Mouse (Mus musculus) bone marrow macrophage, adult 2 months (primary cell): ENCODE measurements at regions not wholly inside any gene's neighbourhood (a gene's known extent, or its start where the extent isn't known, plus 50 kb on each side); places are given as distances from the start of the nearest gene placed in this dataset.

Source experiments
- CTCF ChIP-seq: IDR thresholded peaks from 2 replicates; pipeline ENCODE4 v1.5.1; 2012; ENCODE audit warnings: low read depth, mild to moderate bottlenecking, low read length, moderate library complexity
- POLR2A ChIP-seq: IDR thresholded peaks from 2 replicates; pipeline ENCODE4 v1.6.1; 2012; ENCODE audit warnings: mild to moderate bottlenecking, low read depth, low read length, borderline replicate concordance

DNA sequence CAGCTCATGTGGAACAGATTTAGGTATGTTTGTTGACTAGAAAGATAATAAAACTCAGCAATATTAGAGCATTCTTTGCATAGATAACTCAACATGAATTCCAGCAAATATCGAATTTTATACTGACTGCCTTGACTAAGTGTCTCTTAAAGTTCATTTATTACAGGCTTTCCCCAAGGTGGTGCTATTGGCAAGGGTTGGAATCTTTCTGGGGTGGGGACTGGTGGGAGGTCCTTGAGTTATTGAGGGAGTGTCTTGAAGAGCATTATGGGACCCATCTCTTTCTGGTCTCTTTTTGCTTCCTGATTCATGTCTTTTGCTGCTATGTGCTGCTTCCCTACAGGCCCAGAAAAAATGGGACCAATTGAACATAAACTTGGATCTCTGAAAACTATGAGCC lies 488.0 kb downstream of the Tmem38b start:
- no peak for TF ChIP-seq POLR2A
- no peak for TF ChIP-seq CTCF
